Mouse (Mus musculus) bone marrow, adult 2 months (tissue): ENCODE measurements around the gene Psmd5. TPM values are rescaled to one million over a fixed set of nuclear protein-coding genes. Genes with fewer than 3 reads are reported as not detected.

Source experiments
- H3K27ac ChIP-seq: fragments of 200-500 bp; 2 replicates; pipeline ENCODE4 v1.5.1; 2012; ENCODE audit warnings: low read depth, mild to moderate bottlenecking, control low read depth, inconsistent platforms, low read length; ENCODE audit not compliant: control insufficient read depth, poor library complexity, insufficient read depth
- H3K4me1 ChIP-seq: fragments of 200-500 bp; 2 replicates; pipeline ENCODE4 v1.6.1; 2011; ENCODE audit warnings: low read length; ENCODE audit not compliant: control insufficient read depth, insufficient read depth
- H3K4me3 ChIP-seq: fragments of 200-500 bp; replicated peaks from 2 replicates; pipeline ENCODE3; 2011; ENCODE audit warnings: mild to moderate bottlenecking, low read depth, low read length, control low read depth; ENCODE audit not compliant: control insufficient read depth
- CTCF ChIP-seq: fragments of 200-500 bp; IDR thresholded peaks from 2 replicates; pipeline ENCODE4 v1.5.1; 2011; ENCODE audit warnings: low read length, control low read depth; ENCODE audit not compliant: control insufficient read depth, insufficient read depth
- POLR2A ChIP-seq: fragments of 200-500 bp; IDR thresholded peaks from 2 replicates; pipeline ENCODE4 v1.6.1; 2011; ENCODE audit warnings: low read depth, mild to moderate bottlenecking, control low read depth, low read length, borderline replicate concordance; ENCODE audit not compliant: control insufficient read depth
- WGBS: fragments of 180-500 bp; shearing (Covaris S2); methylation state at CpG from one replicate; pipeline ENCODE4 v1.1.7; 2018; 5-methylcytosine and 5-hydroxymethylcytosine counted together
- polyA plus RNA-seq: library from polyadenylated mRNA; stranded (reverse); fragments of >200 nt; gene quantifications from 2 replicates; pipeline ENCODE4 v1.2.4, GENCODE M21; 2011; ENCODE audit warnings: low replicate concordance; ENCODE audit not compliant: missing spikeins, insufficient read depth, insufficient read length

The Psmd5 gene
- polyA plus RNA-seq, 1 experiment, result 30.3 TPM

GRCm38 (mm10) chr2:34900412-34900811 lies 25.6 kb upstream of the Psmd5 start:
- 77% methylated on average over 1 of the region's 1 CpGs for WGBS
- no peak for TF ChIP-seq CTCF
- no peak for TF ChIP-seq POLR2A
- Histone ChIP-seq H3K27ac (no peak overlapping the region), H3K4me1 (no peaks in the 10 kb centered on the region; the same call in 1 of the 2 replicates), H3K4me3 (no peak overlapping the region)

- WGBS, result 91% methylated on average over 11 of the region's 11 CpGs
- Histone ChIP-seq H3K27ac (no peak overlapping the region), H3K4me1 (no peaks in the 10 kb centered on the region; the same call in 1 of the 2 replicates), H3K4me3 (no peak overlapping the region)
- TF ChIP-seq POLR2A (no peak), CTCF (no peak)
Measured at GRCm38 (mm10) chr2:34899682-34900081, 24.9 kb upstream of the Psmd5 start.

GRCm38 (mm10) chr2:34897820-34898219 lies 23.1 kb upstream of the Psmd5 start:
- TF ChIP-seq POLR2A, result no peak
- TF ChIP-seq CTCF, result peak; percentile 54
- H3K27ac ChIP-seq, result no peak overlapping the region
- no peak overlapping the region for H3K4me3 ChIP-seq
- 47% methylated on average over 10 of the region's 10 CpGs for WGBS
- H3K4me1 ChIP-seq, result no peaks in the 10 kb centered on the region

GRCm38 (mm10) chr2:34896821-34897460 lies 22.2 kb upstream of the Psmd5 start:
- H3K27ac ChIP-seq, result no peak overlapping the region
- TF ChIP-seq CTCF, result no peak
- no peak for TF ChIP-seq POLR2A
- 91% methylated on average over 17 of the region's 17 CpGs for WGBS
- H3K4me1 ChIP-seq, result no peaks in the 10 kb centered on the region
- no peak overlapping the region for H3K4me3 ChIP-seq

- TF ChIP-seq CTCF, result no peak
- no peak for TF ChIP-seq POLR2A
- Histone ChIP-seq H3K4me3 (no peak overlapping the region), H3K4me1 (no peaks in the 10 kb centered on the region), H3K27ac (no peak overlapping the region)
- WGBS, result 87% methylated on average over 19 of the region's 19 CpGs
Measured at GRCm38 (mm10) chr2:34895503-34896113, 20.8 kb upstream of the Psmd5 start.

- TF ChIP-seq CTCF (no peak), POLR2A (no peak)
- Histone ChIP-seq H3K4me3 (no peak overlapping the region), H3K27ac (no peak overlapping the region), H3K4me1 (no peaks in the 10 kb centered on the region)
- 20% methylated on average over 5 of the region's 5 CpGs for WGBS
Measured at GRCm38 (mm10) chr2:34893950-34894349, 19.2 kb upstream of the Psmd5 start.

GRCm38 (mm10) chr2:34884186-34884585 lies 9.4 kb upstream of the Psmd5 start:
- no peaks in the 10 kb centered on the region for H3K4me1 ChIP-seq
- 69% methylated on average over 2 of the region's 2 CpGs for WGBS
- H3K27ac ChIP-seq, result no peak overlapping the region
- no peak overlapping the region for H3K4me3 ChIP-seq
- TF ChIP-seq CTCF (no peak), POLR2A (no peak)

- H3K4me1 ChIP-seq, result no peaks in the 10 kb centered on the region
- H3K27ac ChIP-seq, result no peak overlapping the region
- whole genome bisulfite sequencing, result 78% methylated on average over 5 of the region's 5 CpGs
- no peak for TF ChIP-seq POLR2A
- TF ChIP-seq CTCF, result no peak
- H3K4me3 ChIP-seq, result no peak overlapping the region
Measured at GRCm38 (mm10) chr2:34883190-34883589, 8.4 kb upstream of the Psmd5 start.
